Mouse (Mus musculus): ENCODE measurements around the gene Mipol1.

The Mipol1 gene

GRCm38 (mm10) chr12:57515702-57516377 is 285.6 kb downstream of the Mipol1 start:
- DNase-seq (ENCODE audit: low read depth, low spot score): no peak

GRCm38 (mm10) chr12:57528335-57528734 is 298.1 kb downstream of the Mipol1 start:
- no peak for DNase-seq (ENCODE audit: low read depth, low spot score)

GRCm38 (mm10) chr12:57530474-57530873 is 300.2 kb downstream of the Mipol1 start:
- DNase-seq (ENCODE audit: low read depth, low spot score): no peak

- DNase-seq (ENCODE audit: low read depth, low spot score): no peak
These were observed 304.3 kb downstream of the Mipol1 start for GRCm38 (mm10) chr12:57534517-57534878.

- no peak for DNase-seq (ENCODE audit: low read depth, low spot score)
These were observed 304.8 kb downstream of the Mipol1 start for GRCm38 (mm10) chr12:57534879-57535611.

GRCm38 (mm10) chr12:57536056-57536908 is 306.1 kb downstream of the Mipol1 start:
- DNase-seq (ENCODE audit: low read depth, low spot score): no peak

- no peak for DNase-seq (ENCODE audit: low read depth, low spot score)
These were observed 306.9 kb downstream of the Mipol1 start for GRCm38 (mm10) chr12:57536909-57537670.

GRCm38 (mm10) chr12:57537791-57538587 is 307.8 kb downstream of the Mipol1 start:
- no peak for DNase-seq (ENCODE audit: low read depth, low spot score)

GRCm38 (mm10) chr12:57538588-57539550 is 308.6 kb downstream of the Mipol1 start:
- DNase-seq (ENCODE audit: low read depth, low spot score): no peak

GRCm38 (mm10) chr12:57539551-57539985 is 309.3 kb downstream of the Mipol1 start:
- no peak for DNase-seq (ENCODE audit: low read depth, low spot score)

- no peak for DNase-seq (ENCODE audit: low read depth, low spot score)
These were observed 310.9 kb downstream of the Mipol1 start for GRCm38 (mm10) chr12:57541118-57541517.

GRCm38 (mm10) chr12:57541931-57542745 is 311.9 kb downstream of the Mipol1 start:
- no peak for DNase-seq (ENCODE audit: low read depth, low spot score)

- no peak for DNase-seq (ENCODE audit: low read depth, low spot score)
These were observed 312.8 kb downstream of the Mipol1 start for GRCm38 (mm10) chr12:57542746-57543626.

- no peak for DNase-seq (ENCODE audit: low read depth, low spot score)
These were observed 313.4 kb downstream of the Mipol1 start for GRCm38 (mm10) chr12:57543627-57543991.

GRCm38 (mm10) chr12:57544641-57545370 is 314.6 kb downstream of the Mipol1 start:
- no peak for DNase-seq (ENCODE audit: low read depth, low spot score)

- DNase-seq (ENCODE audit: low read depth, low spot score): no peak
These were observed 315.4 kb downstream of the Mipol1 start for GRCm38 (mm10) chr12:57545371-57546241.

All from retina, postnatal 7 days (tissue).